Mouse (Mus musculus) cerebellum, adult 2 months (tissue): Measurements from ENCODE around the gene Fam214a. TPM values are rescaled to one million over a fixed set of nuclear protein-coding genes. Genes with fewer than 3 reads are reported as not detected.

Experiments used
- DNase-seq, 2 experiments: peaks; one replicate each; pipeline ENCODE4 v3.0.0; 2021
- H3K27ac ChIP-seq: fragments of 200-500 bp; 2 replicates; pipeline ENCODE4 v1.5.1; 2012; ENCODE audit warnings: low read length, control low read depth, inconsistent platforms; ENCODE audit not compliant: insufficient read depth
- H3K27me3 ChIP-seq: fragments of 200-500 bp; 2 replicates; pipeline ENCODE4 v1.6.1; 2012; ENCODE audit warnings: inconsistent platforms, mild to moderate bottlenecking, low read length, moderate library complexity; ENCODE audit not compliant: control insufficient read depth, insufficient read depth
- H3K4me1 ChIP-seq: fragments of 200-500 bp; 2 replicates; pipeline ENCODE4 v1.6.1; 2011; ENCODE audit warnings: low read length; ENCODE audit not compliant: control insufficient read depth, insufficient read depth
- H3K4me3 ChIP-seq: fragments of 200-500 bp; replicated peaks from 2 replicates; pipeline ENCODE3; 2011; ENCODE audit warnings: mild to moderate bottlenecking, low read depth, low read length, control low read depth; ENCODE audit not compliant: insufficient read depth
- CTCF ChIP-seq: fragments of 200-500 bp; IDR thresholded peaks from 2 replicates; pipeline ENCODE4 v1.5.1; 2011; ENCODE audit warnings: low read depth, mild to moderate bottlenecking, control low read depth, low read length, moderate library complexity, borderline replicate concordance; ENCODE audit not compliant: insufficient read depth
- POLR2A ChIP-seq: fragments of 200-500 bp; IDR thresholded peaks from 2 replicates; pipeline ENCODE4 v1.6.1; 2011; ENCODE audit warnings: low read length, control low read depth, borderline replicate concordance; ENCODE audit not compliant: insufficient read depth
- WGBS: fragments of 180-500 bp; shearing (Covaris S2); methylation state at CpG from one replicate; pipeline ENCODE4 v1.1.7; 2018; 5-methylcytosine and 5-hydroxymethylcytosine counted together
- polyA plus RNA-seq: library from polyadenylated mRNA; depleted of rRNA; stranded (reverse); fragments of >200 nt; gene quantifications from 2 replicates; pipeline ENCODE4 v1.2.3, GENCODE M21; 2012; rRNA removed

The Fam214a gene
- 36.2 and 39.2 TPM in 2 replicates for polyA plus RNA-seq

DNA sequence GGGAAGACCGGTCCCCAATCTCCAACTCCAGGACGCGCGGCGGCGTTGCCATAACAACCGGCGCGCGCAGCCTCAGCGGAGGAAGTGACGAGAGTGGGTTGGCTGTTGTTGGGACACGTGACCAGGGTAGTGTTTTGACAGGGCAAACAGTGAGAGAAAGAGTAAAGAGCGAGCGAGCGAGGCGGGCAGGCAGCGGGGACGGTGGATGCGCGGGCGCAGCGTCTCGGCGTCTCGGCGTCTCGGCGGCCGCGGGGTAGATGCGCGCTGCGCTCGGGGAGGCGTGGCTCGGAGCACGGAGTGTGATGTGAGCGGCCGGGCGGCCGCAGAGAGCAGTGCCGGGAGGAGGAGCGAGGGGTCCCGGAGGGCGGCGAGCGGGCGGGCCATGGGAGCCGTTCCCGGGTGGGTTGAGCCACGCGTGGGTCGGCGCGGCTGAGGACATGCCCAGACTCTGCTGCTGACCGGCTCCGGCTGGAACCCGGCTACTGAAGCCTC lies at the start of gene Fam214a:
TSS of gene Fam214a (plus strand) at position 129 of the 492 bp plus-strand sequence.
- TF ChIP-seq CTCF (no peak), POLR2A (peak; percentile 95)

DNA sequence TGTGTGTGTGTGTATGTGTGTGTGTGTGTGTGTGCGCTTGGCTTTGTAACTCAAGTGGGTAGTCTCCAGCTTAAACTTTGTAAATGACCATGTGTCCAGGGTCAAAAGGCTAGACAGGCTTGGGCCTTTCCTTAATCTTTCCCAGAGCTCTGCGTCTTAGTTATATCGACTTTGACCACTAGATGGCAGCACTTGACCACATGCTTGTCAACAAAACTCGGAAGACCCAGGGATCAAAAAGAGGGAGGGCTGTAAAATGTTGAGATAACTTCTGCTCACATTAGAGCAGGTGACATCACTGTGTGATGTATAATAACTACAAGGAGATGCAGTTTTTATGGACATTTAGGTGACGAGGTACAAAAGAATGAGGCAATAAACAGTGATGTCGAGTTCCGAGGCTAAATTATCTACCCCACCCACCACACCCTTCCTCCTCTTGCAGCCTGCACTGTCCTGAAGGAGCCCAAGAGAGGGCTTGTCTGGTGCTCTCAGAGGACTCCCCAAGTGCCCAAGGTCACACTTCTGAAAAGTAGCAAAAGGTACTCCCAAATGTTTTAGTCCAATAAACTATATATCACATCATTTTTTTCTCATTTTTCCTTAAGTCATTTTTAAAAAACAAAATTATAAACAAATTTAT lies 47.7 kb upstream of the Fam214a start:
- H3K4me1 ChIP-seq, result no peaks in the 10 kb centered on the region
- WGBS, result 17% methylated on average over 7 of the region's 7 CpGs
- H3K27me3 ChIP-seq, result no peaks in the 10 kb centered on the region
- DNase-seq, result peak; percentile 58 to 60
- no peak overlapping the region for H3K4me3 ChIP-seq
- no peak for TF ChIP-seq POLR2A
- TF ChIP-seq CTCF, result peak; percentile 64; the same call in 1 of the 2 replicates
- no peak overlapping the region for H3K27ac ChIP-seq

More for the DNA sequence above, at the start of gene Fam214a:
- peak; percentile 96 for DNase-seq
- Histone ChIP-seq H3K4me1 (no peaks in the 10 kb centered on the region), H3K4me3 (peak within 1 kb of the TSS; percentile 57), H3K27ac (peak within 1 kb of the TSS; percentile 40), H3K27me3 (no peaks in the 10 kb centered on the region)
- under 1% methylated on average over 57 of the region's 59 CpGs for WGBS

DNA sequence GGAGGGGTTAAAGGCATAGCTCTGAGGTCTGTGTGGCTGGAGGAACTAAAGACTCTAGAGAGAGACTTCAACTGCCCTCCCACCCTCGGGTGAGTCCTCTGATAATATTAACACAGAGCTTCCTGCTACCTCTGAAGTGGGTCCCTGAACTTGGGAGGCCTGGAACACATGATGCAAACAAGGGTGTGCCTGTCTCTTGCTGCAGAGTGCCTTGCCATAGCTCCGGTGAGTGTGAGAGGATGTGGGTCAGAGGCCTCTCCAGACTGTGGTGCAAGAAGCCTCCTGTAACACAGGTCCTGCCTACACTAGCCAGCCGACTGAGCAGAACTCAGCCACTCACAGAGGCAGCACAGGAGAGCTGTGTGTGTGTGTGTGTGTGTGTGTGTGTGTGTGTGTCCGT lies 45.7 kb upstream of the Fam214a start:
- TF ChIP-seq CTCF (no peak), POLR2A (no peak)
- no peak overlapping the region for H3K4me3 ChIP-seq
- H3K4me1 ChIP-seq, result no peaks in the 10 kb centered on the region
- WGBS, result 54% methylated on average over 4 of the region's 4 CpGs
- no peak overlapping the region for H3K27ac ChIP-seq
- H3K27me3 ChIP-seq, result no peaks in the 10 kb centered on the region
- DNase-seq, result no peak

DNA sequence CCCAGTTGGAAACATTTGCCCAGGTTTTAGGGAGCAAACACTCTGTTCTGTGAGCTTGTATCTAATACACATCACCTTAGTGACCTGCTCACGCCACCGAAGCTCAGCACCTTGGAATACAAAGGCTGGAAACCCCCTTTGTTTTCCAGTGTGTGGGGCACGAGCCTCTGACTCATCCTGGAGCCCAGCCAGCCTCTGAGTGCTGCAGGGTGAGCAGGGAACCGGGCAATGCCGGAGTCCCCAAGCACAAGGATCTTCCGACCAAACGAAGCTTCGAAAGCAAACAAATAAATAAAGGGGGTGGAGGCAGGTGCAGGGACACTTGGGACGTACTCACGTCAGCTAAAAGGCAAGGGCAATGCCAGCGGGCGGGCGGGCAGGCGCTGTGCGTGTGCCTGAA lies 43.4 kb upstream of the Fam214a start:
- H3K27me3 ChIP-seq, result no peaks in the 10 kb centered on the region
- 44% methylated on average over 15 of the region's 15 CpGs for WGBS
- no peak overlapping the region for H3K27ac ChIP-seq
- DNase-seq, result peak; percentile 23 to 26
- no peaks in the 10 kb centered on the region for H3K4me1 ChIP-seq
- TF ChIP-seq CTCF, result no peak
- TF ChIP-seq POLR2A, result no peak
- no peak overlapping the region for H3K4me3 ChIP-seq

DNA sequence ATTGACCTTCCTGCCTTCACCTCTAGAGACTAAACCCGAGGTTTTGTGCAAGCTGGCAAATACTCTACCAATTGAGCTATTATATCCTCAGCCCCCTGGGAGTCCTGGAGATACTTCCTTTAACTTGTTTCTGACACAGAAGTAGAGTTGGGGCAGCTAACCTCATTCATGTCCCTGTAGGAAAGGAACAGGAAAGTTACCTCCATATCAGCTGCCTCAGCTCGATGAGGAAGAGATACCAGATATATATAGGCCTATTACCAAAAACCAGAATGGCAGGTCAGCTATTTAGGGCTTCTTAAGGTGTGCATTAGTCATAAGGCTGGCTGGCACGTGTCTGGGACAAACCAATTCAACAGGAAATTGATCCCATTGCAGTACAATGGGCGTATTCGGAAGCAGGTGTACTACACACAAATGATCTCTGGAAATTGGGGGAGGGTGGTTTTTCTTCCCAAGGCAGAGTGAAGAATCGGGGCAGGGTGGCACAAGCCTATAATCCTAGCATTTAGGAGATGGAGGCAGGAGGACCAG lies 42.4 kb upstream of the Fam214a start:
- 92% methylated on average over 6 of the region's 6 CpGs for WGBS
- DNase-seq, result no peak
- Histone ChIP-seq H3K4me1 (no peaks in the 10 kb centered on the region), H3K4me3 (no peak overlapping the region), H3K27ac (no peak overlapping the region), H3K27me3 (no peaks in the 10 kb centered on the region)
- TF ChIP-seq POLR2A (no peak), CTCF (no peak)

DNA sequence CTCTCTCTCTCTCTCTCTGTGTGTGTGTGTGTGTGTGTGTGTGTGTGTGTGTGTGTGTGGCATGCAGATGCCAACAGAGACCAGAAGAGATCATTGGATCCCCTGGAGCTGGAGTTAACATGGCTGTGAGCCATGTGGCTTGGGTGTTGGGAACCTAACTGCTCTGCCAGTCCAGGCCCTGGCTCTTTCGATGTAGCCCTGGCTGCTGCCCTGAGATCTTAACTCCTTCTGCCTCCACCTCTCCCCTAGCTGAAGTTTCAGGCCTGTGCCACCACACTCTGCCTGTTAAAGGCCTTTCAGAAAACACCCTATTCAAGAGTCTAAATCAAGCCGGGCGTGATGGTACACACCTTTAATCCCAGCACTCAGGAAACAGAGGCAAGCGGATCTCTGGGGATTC lies 41.3 kb upstream of the Fam214a start:
- Histone ChIP-seq H3K4me3 (no peak overlapping the region), H3K27ac (no peak overlapping the region), H3K27me3 (no peaks in the 10 kb centered on the region), H3K4me1 (no peaks in the 10 kb centered on the region)
- TF ChIP-seq POLR2A (no peak), CTCF (no peak)
- DNase-seq, result no peak
- WGBS, result 67% methylated on average over 4 of the region's 4 CpGs

DNA sequence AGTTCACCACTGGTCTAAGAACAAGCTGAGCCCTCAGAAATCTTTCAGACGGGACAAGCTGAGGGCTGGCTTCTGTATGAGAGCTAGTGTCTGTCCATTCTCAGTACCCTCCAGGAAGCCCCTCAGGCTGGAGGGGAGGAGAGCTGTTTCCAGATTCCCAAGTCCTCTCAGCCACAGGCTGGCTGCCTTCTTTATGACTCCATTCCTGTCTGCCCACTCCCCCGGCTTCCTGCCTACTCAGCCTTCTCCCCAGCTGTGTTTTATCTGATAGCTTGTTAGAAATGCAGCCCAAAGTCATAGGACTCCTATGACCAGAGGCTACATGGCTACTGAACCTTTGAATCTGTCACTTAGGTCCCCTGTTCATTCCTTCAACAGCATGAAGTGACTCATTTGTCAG lies 40.8 kb upstream of the Fam214a start:
- WGBS, result 68% methylated on average over 2 of the region's 2 CpGs

DNA sequence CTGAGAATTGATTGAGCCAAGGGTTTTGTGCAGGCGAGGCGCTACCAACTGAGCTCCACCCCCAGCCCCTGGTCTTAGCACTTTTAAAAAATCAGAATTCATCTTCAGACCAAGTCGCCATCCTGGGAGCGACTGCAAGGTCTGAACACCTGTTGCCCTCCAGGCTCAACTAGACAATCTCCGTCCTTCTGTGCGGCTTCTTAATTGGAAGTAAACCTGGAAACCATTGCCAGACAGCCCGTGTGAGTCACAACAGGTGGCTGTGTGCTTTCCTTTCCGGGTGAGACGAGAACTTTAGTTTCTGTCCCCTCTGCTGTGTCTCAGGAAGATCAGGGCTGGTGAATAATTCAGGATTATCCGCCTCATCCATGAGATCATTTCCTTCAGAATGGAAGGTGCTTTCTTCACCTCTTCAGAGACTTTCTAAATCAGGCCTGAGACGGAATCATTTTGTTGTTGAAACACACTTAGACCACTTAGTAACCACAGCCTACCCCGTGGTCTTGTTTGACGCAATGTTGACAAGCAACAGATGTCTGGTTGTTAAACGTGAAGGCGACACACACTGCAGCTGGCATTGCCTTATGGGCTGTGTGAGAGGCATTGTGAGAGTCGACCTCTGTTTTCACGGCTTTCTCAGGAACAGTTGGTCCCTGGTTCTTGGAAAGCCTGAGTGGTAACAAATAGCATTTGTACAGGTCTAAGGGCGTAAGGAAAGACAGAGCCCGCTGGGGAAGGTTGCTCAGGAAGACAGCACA lies 39.9 kb upstream of the Fam214a start:
- DNase-seq, result no peak
- Histone ChIP-seq H3K27ac (no peak overlapping the region), H3K27me3 (no peaks in the 10 kb centered on the region), H3K4me1 (no peaks in the 10 kb centered on the region), H3K4me3 (no peak overlapping the region)
- WGBS, result 34% methylated on average over 19 of the region's 19 CpGs
- TF ChIP-seq POLR2A (no peak), CTCF (no peak)

More for the DNA sequence above, 40.8 kb upstream of the Fam214a start:
- DNase-seq, result no peak
- TF ChIP-seq CTCF, result no peak
- TF ChIP-seq POLR2A, result no peak
- no peaks in the 10 kb centered on the region for H3K27me3 ChIP-seq
- H3K4me1 ChIP-seq, result no peaks in the 10 kb centered on the region
- H3K27ac ChIP-seq, result no peak overlapping the region
- H3K4me3 ChIP-seq, result no peak overlapping the region
